Mouse (Mus musculus) MEL (cell line): ENCODE data around the gene Cmbl. TPM values are rescaled to one million over a fixed set of nuclear protein-coding genes. Genes with fewer than 3 reads are reported as not detected.

ENCODE experiments used
- DNase-seq: peaks from one replicate; pipeline ENCODE4 v3.0.0; 2011; ENCODE audit warnings: low read depth, low spot score
- H3K27ac ChIP-seq: 2 replicates; pipeline ENCODE4 v1.5.1; 2012; ENCODE audit warnings: low read depth, mild to moderate bottlenecking, control low read depth, low read length, moderate library complexity; ENCODE audit not compliant: control insufficient read depth
- H3K27me3 ChIP-seq, 2 experiments: fragments of 150-350 bp in 1 of 2; sonication (generic) in 1 of 2; 2 replicates each; pipeline ENCODE4 v1.6.1; 2012; ENCODE audit warnings: low read length in 2 of 2, mild to moderate bottlenecking in 2 of 2, improper control_type of control experiment in 1 of 2, moderate library complexity in 1 of 2; ENCODE audit not compliant: insufficient read depth in 2 of 2, control insufficient read depth in 1 of 2
- H3K36me3 ChIP-seq, 2 experiments: 2 replicates each; pipeline ENCODE4 v1.6.1; 2012 to 2014; ENCODE audit warnings: low read length in 2 of 2, improper control_type of control experiment in 1 of 2, inconsistent platforms in 1 of 2, mild to moderate bottlenecking in 1 of 2; ENCODE audit not compliant: insufficient read depth in 2 of 2, control insufficient read depth in 1 of 2
- H3K4me1 ChIP-seq, 2 experiments: fragments of 150-350 bp in 1 of 2; sonication (generic) in 1 of 2; 2 replicates each; pipeline ENCODE4 v1.6.1; 2012; ENCODE audit warnings: low read length in 2 of 2, improper control_type of control experiment in 1 of 2, mild to moderate bottlenecking in 1 of 2; ENCODE audit not compliant: insufficient read depth in 2 of 2, control insufficient read depth in 1 of 2
- H3K4me3 ChIP-seq, 2 experiments: fragments of 150-350 bp in 1 of 2; sonication (generic) in 1 of 2; 2 replicates each; pipeline ENCODE4 v1.5.1; 2012; ENCODE audit warnings: low read depth in 2 of 2, low read length in 2 of 2, mild to moderate bottlenecking in 2 of 2, moderate library complexity in 2 of 2, control low read depth in 1 of 2, improper control_type of control experiment in 1 of 2; ENCODE audit not compliant: control insufficient read depth in 1 of 2, insufficient read depth in 1 of 2
- H3K79me2 ChIP-seq: 2 replicates; pipeline ENCODE4 v1.6.1; 2012; ENCODE audit warnings: mild to moderate bottlenecking, low read length, moderate library complexity; ENCODE audit not compliant: control insufficient read depth, poor library complexity, insufficient read depth
- H3K9ac ChIP-seq: 2 replicates; pipeline ENCODE4 v1.6.1; 2012; ENCODE audit warnings: low read depth, mild to moderate bottlenecking, control low read depth, low read length, moderate library complexity; ENCODE audit not compliant: control insufficient read depth, poor library complexity, severe bottlenecking
- H3K9me3 ChIP-seq: fragments of 150-350 bp; sonication (generic); replicated peaks from 2 replicates; pipeline ENCODE4 v1.6.1; 2012; ENCODE audit warnings: mild to moderate bottlenecking, low read length, improper control_type of control experiment, moderate library complexity; ENCODE audit not compliant: insufficient read depth
- BHLHE40 ChIP-seq: IDR thresholded peaks from 2 replicates; pipeline ENCODE4 v1.6.1; 2012; ENCODE audit warnings: low read depth, mild to moderate bottlenecking, inconsistent platforms, low read length, improper control_type of control experiment, borderline replicate concordance
- CHD1 ChIP-seq: IDR thresholded peaks from 2 replicates; pipeline ENCODE4 v1.6.1; 2012; ENCODE audit warnings: low read depth, mild to moderate bottlenecking, inconsistent platforms, low read length, improper control_type of control experiment
- CHD2 ChIP-seq: IDR thresholded peaks from 2 replicates; pipeline ENCODE4 v1.6.1; 2011; ENCODE audit warnings: low read length, improper control_type of control experiment
- CTCF ChIP-seq, 3 experiments: IDR thresholded peaks in 2 of 3; conservative IDR thresholded peaks in 1 of 3; 2 replicates each; pipeline ENCODE4 v1.5.1; 2011 to 2012; ENCODE audit warnings: low read length in 3 of 3, low read depth in 2 of 3, mild to moderate bottlenecking in 2 of 3, improper control_type of control experiment in 1 of 3, inconsistent platforms in 1 of 3, mixed read lengths in 1 of 3, moderate library complexity in 1 of 3; ENCODE audit not compliant: control insufficient read depth in 1 of 3, insufficient read depth in 1 of 3, poor library complexity in 1 of 3, severe bottlenecking in 1 of 3
- ELF1 ChIP-seq: IDR thresholded peaks from 2 replicates; pipeline ENCODE4 v1.6.1; 2014; ENCODE audit warnings: low read depth, mild to moderate bottlenecking, inconsistent platforms, low read length, improper control_type of control experiment, moderate library complexity
- EP300 ChIP-seq, 2 experiments: IDR thresholded peaks; 2 replicates each; pipeline ENCODE4 v1.6.1; 2011; ENCODE audit warnings: improper control_type of control experiment in 2 of 2, low read length in 2 of 2, low read depth in 1 of 2, mild to moderate bottlenecking in 1 of 2
- ETS1 ChIP-seq: IDR thresholded peaks from 2 replicates; pipeline ENCODE4 v1.6.1; 2012; ENCODE audit warnings: low read depth, mild to moderate bottlenecking, inconsistent platforms, low read length, improper control_type of control experiment, moderate library complexity
- HCFC1 ChIP-seq: IDR thresholded peaks from 2 replicates; pipeline ENCODE4 v1.6.1; 2012; ENCODE audit warnings: low read depth, mild to moderate bottlenecking, inconsistent platforms, low read length, improper control_type of control experiment, moderate library complexity
- MAX ChIP-seq: IDR thresholded peaks from 2 replicates; pipeline ENCODE4 v1.6.1; 2011; ENCODE audit warnings: low read length, improper control_type of control experiment
- MAZ ChIP-seq: IDR thresholded peaks from 2 replicates; pipeline ENCODE4 v1.6.1; 2012; ENCODE audit warnings: low read depth, mild to moderate bottlenecking, inconsistent platforms, low read length, improper control_type of control experiment
- MEF2A ChIP-seq: IDR thresholded peaks from 2 replicates; pipeline ENCODE4 v1.6.1; 2014; ENCODE audit warnings: low read depth, mild to moderate bottlenecking, inconsistent platforms, low read length, improper control_type of control experiment; ENCODE audit not compliant: poor library complexity, insufficient replicate concordance, severe bottlenecking; ENCODE audit errors: extremely low read depth
- MXI1 ChIP-seq: IDR thresholded peaks from 2 replicates; pipeline ENCODE4 v1.6.1; 2011; ENCODE audit warnings: mild to moderate bottlenecking, low read depth, low read length, improper control_type of control experiment
- MYB ChIP-seq: IDR thresholded peaks from 2 replicates; pipeline ENCODE4 v1.6.1; 2011; ENCODE audit warnings: mild to moderate bottlenecking, low read depth, low read length, improper control_type of control experiment
- NELFE ChIP-seq: IDR thresholded peaks from 2 replicates; pipeline ENCODE4 v1.6.1; 2011; ENCODE audit warnings: low read depth, low read length, improper control_type of control experiment
- NRF1 ChIP-seq: IDR thresholded peaks from 2 replicates; pipeline ENCODE4 v1.6.1; 2014; ENCODE audit warnings: low read depth, mild to moderate bottlenecking, inconsistent platforms, low read length, improper control_type of control experiment, moderate library complexity; ENCODE audit not compliant: poor library complexity, insufficient read depth, severe bottlenecking
- POLR2A ChIP-seq, 2 experiments: IDR thresholded peaks; 2 replicates each; pipeline ENCODE4 v1.6.1; 2011 to 2012; ENCODE audit warnings: low read length in 2 of 2, mild to moderate bottlenecking in 2 of 2, control low read depth in 1 of 2, improper control_type of control experiment in 1 of 2, low read depth in 1 of 2, moderate library complexity in 1 of 2; ENCODE audit not compliant: control insufficient read depth in 1 of 2, insufficient read depth in 1 of 2, poor library complexity in 1 of 2
- POLR2AphosphoS2 ChIP-seq: IDR thresholded peaks from 2 replicates; pipeline ENCODE4 v1.6.1; 2011; ENCODE audit warnings: low read length, improper control_type of control experiment
- POLR2AphosphoS5 ChIP-seq: IDR thresholded peaks from 2 replicates; pipeline ENCODE4 v1.6.1; 2012; ENCODE audit warnings: low read depth, borderline replicate concordance, mild to moderate bottlenecking, inconsistent platforms, low read length, moderate library complexity, mixed read lengths
- RAD21 ChIP-seq: IDR thresholded peaks from 2 replicates; pipeline ENCODE4 v1.6.1; 2011; ENCODE audit warnings: mild to moderate bottlenecking, low read depth, low read length, improper control_type of control experiment
- RCOR1 ChIP-seq: IDR thresholded peaks from 2 replicates; pipeline ENCODE4 v1.6.1; 2012; ENCODE audit warnings: low read depth, mild to moderate bottlenecking, inconsistent platforms, low read length, improper control_type of control experiment
- SMC3 ChIP-seq: IDR thresholded peaks from 2 replicates; pipeline ENCODE4 v1.6.1; 2011; ENCODE audit warnings: low read depth, low read length, improper control_type of control experiment
- TAL1 ChIP-seq: IDR thresholded peaks from 2 replicates; pipeline ENCODE4 v1.6.1; 2012; ENCODE audit warnings: mild to moderate bottlenecking, inconsistent platforms, low read length, moderate library complexity, mixed read lengths
- TBP ChIP-seq: IDR thresholded peaks from 2 replicates; pipeline ENCODE4 v1.8.0; 2011; ENCODE audit warnings: low read depth, low read length, improper control_type of control experiment
- TCF12 ChIP-seq: IDR thresholded peaks from 2 replicates; pipeline ENCODE4 v1.6.1; 2014; ENCODE audit warnings: low read depth, mild to moderate bottlenecking, inconsistent platforms, low read length, improper control_type of control experiment, moderate library complexity
- UBTF ChIP-seq: IDR thresholded peaks from 2 replicates; pipeline ENCODE4 v1.6.1; 2012; ENCODE audit warnings: low read depth, mild to moderate bottlenecking, inconsistent platforms, low read length, improper control_type of control experiment, moderate library complexity, borderline replicate concordance; ENCODE audit not compliant: insufficient read depth
- USF1 ChIP-seq: IDR thresholded peaks from 2 replicates; pipeline ENCODE4 v1.6.1; 2014; ENCODE audit warnings: low read depth, mild to moderate bottlenecking, inconsistent platforms, low read length, improper control_type of control experiment, moderate library complexity
- USF2 ChIP-seq, 2 experiments: IDR thresholded peaks; 2 replicates each; pipeline ENCODE4 v1.6.1; 2011 to 2012; ENCODE audit warnings: improper control_type of control experiment in 2 of 2, low read length in 2 of 2, borderline replicate concordance in 1 of 2, inconsistent platforms in 1 of 2, low read depth in 1 of 2, mild to moderate bottlenecking in 1 of 2; ENCODE audit not compliant: insufficient read depth in 1 of 2
- ZC3H11A ChIP-seq: IDR thresholded peaks from 2 replicates; pipeline ENCODE4 v1.6.1; 2012; ENCODE audit warnings: low read depth, mild to moderate bottlenecking, inconsistent platforms, low read length, improper control_type of control experiment
- ZKSCAN1 ChIP-seq: IDR thresholded peaks from 2 replicates; pipeline ENCODE4 v1.6.1; 2012; ENCODE audit warnings: low read depth, mild to moderate bottlenecking, inconsistent platforms, low read length, improper control_type of control experiment, moderate library complexity
- ZNF384 ChIP-seq: IDR thresholded peaks from 2 replicates; pipeline ENCODE4 v1.6.1; 2012; ENCODE audit warnings: low read depth, mild to moderate bottlenecking, inconsistent platforms, low read length, improper control_type of control experiment
- polyA plus RNA-seq, 2 experiments: library from polyadenylated mRNA; stranded (reverse) in 1 of 2; unstranded in 1 of 2; fragments of >175 nt in 1 of 2; fragments of >200 nt in 1 of 2; gene quantifications; 2 replicates each; pipeline versions ENCODE4 v1.2.1 to v1.2.4; 2012; ENCODE audit warnings: low replicate concordance in 2 of 2, low read depth in 1 of 2; ENCODE audit not compliant: insufficient read length in 2 of 2, insufficient read depth in 1 of 2, missing spikeins in 1 of 2
- total RNA-seq: library from RNA; depleted of rRNA; stranded (reverse); fragments of 300-350 nt; gene quantifications from 2 replicates; pipeline ENCODE4 v1.2.3, GENCODE M21; 2012

Gene Cmbl
- total and polyA plus RNA-seq, 3 experiments, result 0.22 to 0.31 TPM; not detected in 1

DNA sequence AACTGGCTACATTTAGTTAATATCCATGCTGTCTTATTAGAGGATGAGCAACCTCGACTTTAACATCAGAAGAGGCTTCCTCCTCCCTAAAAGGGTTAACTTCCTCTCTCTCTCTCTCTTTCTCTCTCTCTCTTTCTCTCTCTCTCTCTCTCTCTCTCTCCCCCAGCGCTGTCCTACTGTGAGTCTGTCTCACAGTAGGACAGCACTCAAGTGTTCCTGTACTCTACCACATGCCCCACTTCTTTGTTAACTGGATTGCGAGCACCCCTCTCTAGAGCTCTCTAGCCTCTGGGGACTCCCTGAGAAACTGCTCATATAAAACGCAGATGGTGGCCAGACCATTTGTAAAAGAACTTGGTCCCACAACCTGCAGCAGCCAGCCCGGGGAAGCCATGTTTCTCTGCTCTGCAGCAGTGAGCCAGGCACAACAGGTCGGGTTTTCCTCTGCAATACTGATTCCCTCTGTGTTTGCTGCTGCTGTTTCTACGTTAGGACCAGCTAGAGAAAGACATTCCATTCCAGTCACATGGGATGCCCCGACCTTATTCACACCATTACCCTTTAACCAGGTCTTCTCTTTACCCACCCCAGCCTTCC, 29.8 kb upstream of the Cmbl start (continued):
- TF ChIP-seq UBTF (no peak), NELFE (no peak), ZKSCAN1 (peak; percentile 99), USF2 (IDR thresholded peaks at IDR 0.05; ENCODE audit: borderline replicate concordance in 1 of 2, insufficient read depth in 1 of 2, low read depth in 1 of 2, low read length in 2 of 2) (no peak), MAX (0 out of 2 replicates have a peak, but pooled peaks have one; percentile 25), MAZ (no peak), USF1 (no peak; the same call in 1 of the 2 replicates), MYB (no peak), TBP (no peak), SMC3 (no peak)

DNA sequence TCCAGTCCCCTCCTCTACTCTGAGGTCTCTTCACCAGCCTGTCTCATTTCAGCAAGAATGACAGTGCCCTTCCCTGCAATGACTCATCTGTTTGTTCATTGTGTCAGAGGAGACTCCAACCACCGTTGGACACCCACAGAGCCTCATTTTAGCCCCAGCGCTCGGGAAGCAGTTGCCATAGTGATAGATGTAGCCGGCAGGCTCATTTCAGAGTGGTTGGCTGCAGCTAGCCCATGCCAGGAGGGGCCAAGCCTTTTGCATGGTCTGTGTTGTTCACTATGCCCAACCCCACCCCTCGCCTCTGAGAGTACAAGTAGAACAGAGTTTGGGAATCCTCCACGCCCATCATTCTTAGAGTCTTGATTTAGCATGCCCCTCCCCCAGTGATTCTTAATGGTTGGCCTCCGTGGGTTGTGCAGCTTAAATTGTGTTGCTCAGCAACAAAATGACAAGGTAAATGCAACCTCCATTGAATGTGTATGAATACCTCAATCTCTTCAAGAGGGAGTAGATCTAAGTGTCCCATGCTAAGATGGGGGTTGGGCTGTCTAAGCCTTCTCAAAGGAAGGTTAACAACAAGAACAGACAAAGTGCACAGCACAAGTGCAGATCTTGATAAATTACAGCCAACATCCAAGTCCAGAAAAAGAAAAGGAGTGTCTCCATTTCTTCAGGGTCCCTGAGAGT, 29.0 kb upstream of the Cmbl start:
- peaks cover 50 to 62% of the 10 kb centered on the region in 2 experiments for H3K4me1 ChIP-seq
- TF ChIP-seq TCF12 (no peak; the same call in 1 of the 2 replicates), POLR2AphosphoS5 (no peak), ETS1 (peak; percentile 67), CTCF (IDR thresholded peaks at IDR 0.05 in 2 of 3, conservative IDR thresholded peaks at IDR 0.05 in 1 of 3; ENCODE audit: control insufficient read depth in 1 of 3, insufficient read depth in 1 of 3, low read depth in 2 of 3, low read length in 3 of 3, poor library complexity in 1 of 3, severe bottlenecking in 1 of 3) (no peak), BHLHE40 (no peak), ZNF384 (0 out of 2 replicates have a peak, but pooled peaks have one; percentile 4), USF2 (IDR thresholded peaks at IDR 0.05; ENCODE audit: borderline replicate concordance in 1 of 2, insufficient read depth in 1 of 2, low read depth in 1 of 2, low read length in 2 of 2) (no peak), EP300 (IDR thresholded peaks at IDR 0.05; ENCODE audit: low read depth in 1 of 2, low read length in 2 of 2) (peak in 1 of 2 experiments; percentile 28; a peak in 2 of 4 replicates), ELF1 (no peak), CHD1 (no peak), POLR2A (IDR thresholded peaks at IDR 0.05; ENCODE audit: control insufficient read depth in 1 of 2, insufficient read depth in 1 of 2, low read depth in 1 of 2, low read length in 2 of 2, poor library complexity in 1 of 2) (no peak), MYB (0 out of 2 replicates have a peak, but pooled peaks have one; percentile 24), ZKSCAN1 (peak; percentile 45; the same call in 1 of the 2 replicates), CHD2 (peak; percentile 43), TBP (no peak), TAL1 (no peak), POLR2AphosphoS2 (no peak), RCOR1 (no peak), NELFE (peak; percentile 29; the same call in 1 of the 2 replicates), HCFC1 (no peak), ZC3H11A (no peak), NRF1 (no peak), MAX (0 out of 2 replicates have a peak, but pooled peaks have one; percentile 42), USF1 (no peak), RAD21 (no peak), MXI1 (peak; percentile 48), MAZ (0 out of 2 replicates have a peak, but pooled peaks have one; percentile 43), MEF2A (no peak)

More for the DNA sequence above, 29.0 kb upstream of the Cmbl start:
- H3K4me3 ChIP-seq, result no peak overlapping the region
- H3K9ac ChIP-seq, result peak overlapping the region; percentile 56
- no peaks in the 10 kb centered on the region for H3K9me3 ChIP-seq
- peaks cover 6% of the 10 kb centered on the region for H3K79me2 ChIP-seq
- peak overlapping the region; percentile 91 for H3K27ac ChIP-seq
- peak; percentile 83 for DNase-seq
- H3K27me3 ChIP-seq, result no peaks in the 10 kb centered on the region
- H3K36me3 ChIP-seq, result peaks cover 0 to 56% of the 10 kb centered on the region in 2 experiments; a peak in 2 of 4 replicates
